Mouse (Mus musculus) urinary bladder, postnatal 25 days (tissue): Measurements from ENCODE around the gene Dpy19l3.

Experiments
- DNase-seq: peaks from one replicate; pipeline ENCODE4 v3.0.0; 2022; ENCODE audit warnings: low spot score

Gene Dpy19l3

GRCm38 (mm10) chr7:35750873-35751272 lies 3.4 kb downstream of the Dpy19l3 start:
- DNase-seq: no peak

GRCm38 (mm10) chr7:35747397-35747964 lies 6.8 kb downstream of the Dpy19l3 start:
- DNase-seq: no peak

- no peak for DNase-seq
Measured at GRCm38 (mm10) chr7:35746686-35747396, 7.4 kb downstream of the Dpy19l3 start.

GRCm38 (mm10) chr7:35745281-35745702 lies 9.0 kb downstream of the Dpy19l3 start:
- no peak for DNase-seq

GRCm38 (mm10) chr7:35744771-35745170 lies 9.5 kb downstream of the Dpy19l3 start:
- no peak for DNase-seq

- DNase-seq: no peak
Measured at GRCm38 (mm10) chr7:35742310-35742709, 11.9 kb downstream of the Dpy19l3 start.

GRCm38 (mm10) chr7:35741858-35742257 lies 12.4 kb downstream of the Dpy19l3 start:
- no peak for DNase-seq

- DNase-seq: peak; percentile 37
Measured at GRCm38 (mm10) chr7:35740489-35741230, 13.6 kb downstream of the Dpy19l3 start.

- no peak for DNase-seq
Measured at GRCm38 (mm10) chr7:35738871-35739270, 15.4 kb downstream of the Dpy19l3 start.

- no peak for DNase-seq
Measured at GRCm38 (mm10) chr7:35733313-35734050, 20.8 kb downstream of the Dpy19l3 start.

GRCm38 (mm10) chr7:35732585-35733059 lies 21.6 kb downstream of the Dpy19l3 start:
- DNase-seq: no peak

GRCm38 (mm10) chr7:35729621-35730031 lies 24.6 kb downstream of the Dpy19l3 start:
- DNase-seq: no peak

GRCm38 (mm10) chr7:35728376-35728775 lies 25.9 kb downstream of the Dpy19l3 start:
- no peak for DNase-seq

GRCm38 (mm10) chr7:35723035-35723434 lies 31.2 kb downstream of the Dpy19l3 start:
- no peak for DNase-seq

GRCm38 (mm10) chr7:35718421-35719178 lies 35.7 kb downstream of the Dpy19l3 start:
- no peak for DNase-seq

- DNase-seq: no peak
Measured at GRCm38 (mm10) chr7:35710366-35710765, 43.9 kb downstream of the Dpy19l3 start.

- DNase-seq: no peak
Measured at GRCm38 (mm10) chr7:35708101-35708500, 46.2 kb downstream of the Dpy19l3 start.

GRCm38 (mm10) chr7:35699005-35699404 lies 55.2 kb downstream of the Dpy19l3 start:
- DNase-seq: no peak

GRCm38 (mm10) chr7:35698073-35698472 lies 56.2 kb downstream of the Dpy19l3 start:
- DNase-seq: no peak

- DNase-seq: no peak
Measured at GRCm38 (mm10) chr7:35692641-35693040, 61.6 kb downstream of the Dpy19l3 start.

GRCm38 (mm10) chr7:35692117-35692516 lies 62.1 kb downstream of the Dpy19l3 start:
- DNase-seq: no peak
